Mouse (Mus musculus): ENCODE results near the gene Erg. TPM values are rescaled to one million over a fixed set of nuclear protein-coding genes. Genes with fewer than 3 reads are reported as not detected.

Erg gene
- polyA plus RNA-seq, 1 experiment: 8.8 TPM

DNA sequence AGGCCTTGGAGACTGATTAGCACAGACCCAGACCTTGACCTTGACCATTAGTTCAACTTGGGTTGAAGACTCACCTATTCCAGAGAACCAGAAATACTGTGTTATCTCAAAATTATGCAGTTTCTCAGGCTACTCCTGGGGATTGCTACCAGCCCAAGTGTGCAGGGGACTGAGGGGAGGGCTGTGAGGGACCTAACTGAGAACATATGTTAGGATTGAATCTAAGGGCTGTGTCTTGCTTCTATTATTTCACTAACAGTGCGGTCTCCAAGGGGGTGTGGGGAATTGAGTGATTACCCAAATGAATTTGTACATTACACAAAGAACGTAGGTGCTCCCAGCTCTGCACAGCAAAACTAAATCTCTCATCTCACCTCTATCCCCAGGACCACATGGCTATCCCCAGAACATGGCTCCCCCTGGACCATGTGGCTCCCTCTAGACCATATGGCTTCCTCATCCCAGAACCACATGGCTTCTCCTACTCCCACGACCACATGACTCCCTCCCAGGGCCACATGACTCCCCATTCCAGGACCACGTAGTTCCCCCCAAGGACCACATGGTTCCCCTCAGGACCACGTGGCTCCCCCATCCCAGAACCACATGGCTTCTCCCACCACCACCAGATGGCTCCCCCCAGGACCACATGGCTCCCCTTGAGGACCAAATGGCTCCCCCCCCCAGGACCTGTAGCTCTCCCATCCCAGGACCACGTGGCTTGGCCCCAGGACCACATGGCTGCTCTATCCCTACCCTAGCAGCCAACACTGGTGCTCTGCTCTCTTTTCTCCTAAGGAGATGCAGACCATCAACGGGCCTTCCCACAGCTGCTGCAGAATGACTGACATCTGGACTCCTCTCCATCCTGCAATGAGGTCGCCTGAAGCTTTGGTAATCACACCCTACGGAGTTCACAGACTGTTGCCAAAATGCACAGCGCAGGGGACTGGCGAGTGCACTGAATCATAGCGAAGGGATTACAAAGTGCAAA, 229.1 kb downstream of the Erg start:
- peaks cover 13% of the 10 kb centered on the region; the same call in 1 of the 2 replicates for H3K4me1 ChIP-seq (ENCODE audit: control insufficient read depth, insufficient read depth, insufficient read length, low read length)
- no peak overlapping the region for H3K4me3 ChIP-seq (ENCODE audit: insufficient read depth, low read depth, low read length)
- H3K27ac ChIP-seq (replicated peaks; ENCODE audit: low read depth, low read length): no peak overlapping the region

- Histone ChIP-seq H3K27ac (replicated peaks; ENCODE audit: low read depth, low read length) (no peak overlapping the region), H3K4me1 (ENCODE audit: control insufficient read depth, insufficient read depth, insufficient read length, low read length) (peaks cover 4% of the 10 kb centered on the region; the same call in 1 of the 2 replicates), H3K4me3 (ENCODE audit: insufficient read depth, low read depth, low read length) (no peak overlapping the region)
These were observed 232.6 kb downstream of the Erg start for GRCm38 (mm10) chr16:95353838-95354237.

- Histone ChIP-seq H3K4me3 (ENCODE audit: insufficient read depth, low read depth, low read length) (no peak overlapping the region), H3K27ac (replicated peaks; ENCODE audit: low read depth, low read length) (no peak overlapping the region), H3K4me1 (ENCODE audit: control insufficient read depth, insufficient read depth, insufficient read length, low read length) (peaks cover 7% of the 10 kb centered on the region; the same call in 1 of the 2 replicates)
These were observed 234.1 kb downstream of the Erg start for GRCm38 (mm10) chr16:95352266-95352665.

GRCm38 (mm10) chr16:95350499-95350898, 235.9 kb downstream of the Erg start:
- Histone ChIP-seq H3K4me1 (ENCODE audit: control insufficient read depth, insufficient read depth, insufficient read length, low read length) (peaks cover 7% of the 10 kb centered on the region; the same call in 1 of the 2 replicates), H3K27ac (replicated peaks; ENCODE audit: low read depth, low read length) (no peak overlapping the region), H3K4me3 (ENCODE audit: insufficient read depth, low read depth, low read length) (no peak overlapping the region)

GRCm38 (mm10) chr16:95349745-95350144, 236.6 kb downstream of the Erg start:
- Histone ChIP-seq H3K4me3 (ENCODE audit: insufficient read depth, low read depth, low read length) (no peak overlapping the region), H3K4me1 (ENCODE audit: control insufficient read depth, insufficient read depth, insufficient read length, low read length) (peaks cover 8% of the 10 kb centered on the region; the same call in 1 of the 2 replicates), H3K27ac (replicated peaks; ENCODE audit: low read depth, low read length) (no peak overlapping the region)

- Histone ChIP-seq H3K4me1 (ENCODE audit: control insufficient read depth, insufficient read depth, insufficient read length, low read length) (peaks cover 9% of the 10 kb centered on the region; the same call in 1 of the 2 replicates), H3K27ac (replicated peaks; ENCODE audit: low read depth, low read length) (no peak overlapping the region), H3K4me3 (ENCODE audit: insufficient read depth, low read depth, low read length) (no peak overlapping the region)
These were observed 237.0 kb downstream of the Erg start for GRCm38 (mm10) chr16:95349344-95349743.

- H3K4me3 ChIP-seq (ENCODE audit: insufficient read depth, low read depth, low read length): no peak overlapping the region
- H3K4me1 ChIP-seq (ENCODE audit: control insufficient read depth, insufficient read depth, insufficient read length, low read length): peaks cover 9% of the 10 kb centered on the region; the same call in 1 of the 2 replicates
- no peak overlapping the region for H3K27ac ChIP-seq (replicated peaks; ENCODE audit: low read depth, low read length)
These were observed 237.8 kb downstream of the Erg start for GRCm38 (mm10) chr16:95348555-95348954.

GRCm38 (mm10) chr16:95347202-95347601, 239.2 kb downstream of the Erg start:
- Histone ChIP-seq H3K4me1 (ENCODE audit: control insufficient read depth, insufficient read depth, insufficient read length, low read length) (peaks cover 5% of the 10 kb centered on the region; the same call in 1 of the 2 replicates), H3K27ac (replicated peaks; ENCODE audit: low read depth, low read length) (peak overlapping the region; percentile 60)

GRCm38 (mm10) chr16:95345882-95346281, 240.5 kb downstream of the Erg start:
- no peak overlapping the region for H3K27ac ChIP-seq (replicated peaks; ENCODE audit: low read depth, low read length)
- peaks cover 5% of the 10 kb centered on the region; the same call in 1 of the 2 replicates for H3K4me1 ChIP-seq (ENCODE audit: control insufficient read depth, insufficient read depth, insufficient read length, low read length)
- no peak overlapping the region for H3K4me3 ChIP-seq (ENCODE audit: insufficient read depth, low read depth, low read length)

More at GRCm38 (mm10) chr16:95347202-95347601, 239.2 kb downstream of the Erg start:
- no peak overlapping the region for H3K4me3 ChIP-seq (ENCODE audit: insufficient read depth, low read depth, low read length)

DNA sequence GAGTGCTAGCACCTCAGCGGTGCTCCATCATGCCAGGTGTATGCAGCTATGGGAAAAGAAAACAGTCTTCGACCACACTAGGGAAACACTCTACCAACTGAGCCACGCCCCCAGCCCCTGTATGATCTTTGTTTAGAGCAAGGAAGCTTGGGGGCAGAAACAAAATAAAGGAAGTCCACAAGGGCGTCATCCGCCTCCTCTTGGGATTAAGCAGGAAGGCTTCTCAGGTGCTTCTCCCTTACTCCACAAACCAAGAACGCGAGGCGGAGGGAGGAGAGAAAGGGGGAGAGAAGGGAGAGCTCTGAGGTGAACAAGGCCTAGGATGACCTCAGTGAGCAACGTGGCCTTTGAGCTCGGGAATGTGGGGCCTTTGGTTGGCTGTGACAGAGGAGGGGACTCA, 241.4 kb downstream of the Erg start:
- H3K27ac ChIP-seq (replicated peaks; ENCODE audit: low read depth, low read length): peak overlapping the region; percentile 79
- no peak overlapping the region for H3K4me3 ChIP-seq (ENCODE audit: insufficient read depth, low read depth, low read length)
- H3K4me1 ChIP-seq (ENCODE audit: control insufficient read depth, insufficient read depth, insufficient read length, low read length): peaks cover 5% of the 10 kb centered on the region; the same call in 1 of the 2 replicates

- Histone ChIP-seq H3K4me1 (ENCODE audit: control insufficient read depth, insufficient read depth, insufficient read length, low read length) (peaks cover 2% of the 10 kb centered on the region; the same call in 1 of the 2 replicates), H3K27ac (replicated peaks; ENCODE audit: low read depth, low read length) (no peak overlapping the region), H3K4me3 (ENCODE audit: insufficient read depth, low read depth, low read length) (no peak overlapping the region)
These were observed 244.4 kb downstream of the Erg start for GRCm38 (mm10) chr16:95342030-95342429.

- H3K27ac ChIP-seq (replicated peaks; ENCODE audit: low read depth, low read length): peak overlapping the region; percentile 85
- H3K4me3 ChIP-seq (ENCODE audit: insufficient read depth, low read depth, low read length): no peak overlapping the region
- H3K4me1 ChIP-seq (ENCODE audit: control insufficient read depth, insufficient read depth, insufficient read length, low read length): peaks cover 2% of the 10 kb centered on the region; the same call in 1 of the 2 replicates
These were observed 245.3 kb downstream of the Erg start for GRCm38 (mm10) chr16:95340885-95341791.

DNA sequence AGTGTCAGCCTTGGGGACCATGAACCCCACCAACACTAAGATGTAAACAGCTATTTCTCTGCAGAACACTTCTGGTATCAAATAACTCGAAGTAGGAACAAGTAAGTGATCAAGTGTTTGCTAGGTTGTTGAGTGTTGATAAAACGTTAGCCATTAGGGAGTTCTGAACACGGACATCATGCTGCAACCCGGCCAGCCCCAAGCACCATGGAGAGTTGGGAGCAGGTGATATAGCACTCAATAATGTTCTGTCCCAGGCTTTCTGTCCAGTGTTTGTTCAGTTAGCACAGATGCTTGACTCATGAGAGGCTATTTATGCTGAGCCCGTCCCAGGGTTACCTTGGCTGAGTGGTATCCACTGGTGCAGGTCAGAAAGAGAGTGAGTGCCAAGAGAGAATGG, 254.2 kb downstream of the Erg start:
- no peak overlapping the region for H3K27ac ChIP-seq (replicated peaks; ENCODE audit: low read depth, low read length)
- H3K4me3 ChIP-seq (ENCODE audit: insufficient read depth, low read depth, low read length): no peak overlapping the region
- no peaks in the 10 kb centered on the region for H3K4me1 ChIP-seq (ENCODE audit: control insufficient read depth, insufficient read depth, insufficient read length, low read length)

- no peak overlapping the region for H3K4me3 ChIP-seq (ENCODE audit: insufficient read depth, low read depth, low read length)
- peak overlapping the region; percentile 99 for H3K27ac ChIP-seq (replicated peaks; ENCODE audit: low read depth, low read length)
- peaks cover 5% of the 10 kb centered on the region; the same call in 1 of the 2 replicates for H3K4me1 ChIP-seq (ENCODE audit: control insufficient read depth, insufficient read depth, insufficient read length, low read length)
These were observed 264.3 kb downstream of the Erg start for GRCm38 (mm10) chr16:95321945-95322625.
